Mouse (Mus musculus) kidney, adult 10 weeks (tissue): ENCODE results near the gene Mrgprx1. TPM values are rescaled to one million over a fixed set of nuclear protein-coding genes. Genes with fewer than 3 reads are reported as not detected.

ENCODE experiments used
- polyA plus RNA-seq: library from polyadenylated mRNA; stranded (reverse); fragments of 350-450 nt; fragmentation: Illumina TruSeq; extraction: RNeasy Lipid Tissue Mini Kit (QIAGEN cat#74804); gene quantifications from one replicate; pipeline ENCODE4 v1.2.3, GENCODE M21; 2014; ENCODE audit warnings: low read depth, low replicate concordance

Gene Mrgprx1
- polyA plus RNA-seq = not detected

DNA sequence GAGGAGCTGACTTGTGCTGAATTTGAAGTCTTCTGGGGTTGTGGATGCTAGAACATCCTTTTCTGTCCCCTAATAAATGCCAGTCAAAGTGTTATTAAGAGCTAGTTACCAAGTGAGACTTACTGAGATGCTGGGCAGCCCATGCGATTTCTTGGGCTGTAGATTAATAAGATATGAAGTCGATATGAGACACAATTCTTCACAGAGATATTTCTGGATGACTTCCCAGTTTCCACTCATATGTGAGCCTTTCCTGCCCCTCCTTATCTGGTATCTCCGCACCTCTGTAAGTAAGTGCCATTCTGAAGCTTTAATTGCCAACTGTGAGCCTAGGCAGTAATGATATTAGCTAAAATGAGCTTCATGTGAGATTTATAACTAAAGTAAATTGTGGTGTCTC lies at the start of gene Mrgprx1:
Gene Mrgprx1, minus strand, starts transcription at position 101 of the 400 bp plus-strand sequence.

DNA sequence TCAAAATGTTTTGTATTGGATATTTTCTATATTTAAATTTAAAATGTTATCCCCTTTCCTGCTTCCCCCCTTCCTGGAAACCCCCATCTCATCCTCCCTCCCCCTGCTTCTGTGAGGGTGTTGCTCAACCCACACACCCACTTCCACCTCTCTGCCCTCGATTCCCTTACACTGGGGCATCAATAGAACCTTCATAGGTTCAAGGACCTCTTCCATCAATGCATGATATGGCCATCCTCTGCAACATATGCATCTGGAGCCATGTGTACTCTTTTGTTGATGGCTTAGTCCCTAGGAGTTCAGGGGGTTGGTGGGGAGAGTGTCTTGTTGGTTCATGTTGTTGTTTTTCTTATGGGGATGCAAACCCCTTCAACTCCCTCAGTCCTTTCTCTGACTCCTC lies 45.4 kb downstream of the Mrgprx1 start, which contains the start of gene Mrgpra4:
Gene Mrgpra4, minus strand, starts transcription at position 101 of the 400 bp plus-strand sequence.

Other genes starting within 250 kb of the Mrgprx1 start
- not detected for gene Mrgpra4, start 45.5 kb downstream of the Mrgprx1 start, polyA plus RNA-seq
- gene Mrgprb5, start 141.4 kb upstream of the Mrgprx1 start, polyA plus RNA-seq = not detected
- not detected for gene Mrgprb4, start 171.7 kb upstream of the Mrgprx1 start, polyA plus RNA-seq